Mouse (Mus musculus) liver, embryonic 16.5 days (tissue): ENCODE data around the gene Cry2. TPM values are rescaled to one million over a fixed set of nuclear protein-coding genes. Genes with fewer than 3 reads are reported as not detected.
"Not testable (repeated sequence)": the region's sequence is repeated elsewhere in the genome, so short reads cannot be mapped to it uniquely, and the experiment has no call there.

Experiments used
- ATAC-seq: fragments of 200-750 bp; cut with Nextera tagmentation; 2 replicates; pipeline ENCODE4 v1.8.0; 2017; ENCODE audit warnings: low read depth, mild to moderate bottlenecking, moderate number of reproducible peaks, moderate library complexity
- H3K27ac ChIP-seq: fragments of 300-500 bp; sonication (generic); 2 replicates; pipeline ENCODE4 v1.5.1; 2014; ENCODE audit warnings: mild to moderate bottlenecking, low read length
- H3K27me3 ChIP-seq: fragments of 300-500 bp; sonication (generic); 2 replicates; pipeline ENCODE4 v1.6.1; 2014; ENCODE audit warnings: low read depth, low read length, mixed read lengths; ENCODE audit not compliant: control insufficient read depth, insufficient read depth
- H3K36me3 ChIP-seq: fragments of 300-500 bp; sonication (generic); 2 replicates; pipeline ENCODE4 v1.6.1; 2014; ENCODE audit warnings: mild to moderate bottlenecking; ENCODE audit not compliant: control insufficient read depth, insufficient read depth
- H3K4me1 ChIP-seq: fragments of 300-500 bp; sonication (generic); 2 replicates; pipeline ENCODE4 v1.6.1; 2014; ENCODE audit warnings: low read depth, low read length, mixed read lengths; ENCODE audit not compliant: control insufficient read depth
- H3K4me2 ChIP-seq: fragments of 300-500 bp; sonication (generic); 2 replicates; pipeline ENCODE4 v1.6.1; 2014; ENCODE audit warnings: low read depth, low read length, mixed read lengths
- H3K4me3 ChIP-seq: fragments of 300-500 bp; sonication (generic); 2 replicates; pipeline ENCODE4 v1.5.1; 2014; ENCODE audit warnings: low read depth, mild to moderate bottlenecking, low read length
- H3K9ac ChIP-seq: fragments of 300-500 bp; sonication (generic); 2 replicates; pipeline ENCODE4 v1.6.1; 2014; ENCODE audit warnings: low read depth, low read length
- H3K9me3 ChIP-seq: fragments of 300-500 bp; sonication (generic); replicated peaks from 2 replicates; pipeline ENCODE4 v1.6.1; 2016; ENCODE audit warnings: low read length; ENCODE audit not compliant: control insufficient read depth
- WGBS: fragments of 180-500 bp; shearing (Covaris S2); extraction: QIAGEN DNeasy Blood & Tissue Kit; methylation state at CpG from one replicate; pipeline ENCODE4 v1.1.7; 2014; ENCODE audit not compliant: insufficient replicate concordance; 5-methylcytosine and 5-hydroxymethylcytosine counted together
- polyA plus RNA-seq: library from polyadenylated mRNA; unstranded; fragments of >200 nt; fragmentation: Nextera tagmentation; extraction: Ambion mirVana; gene quantifications from 2 replicates; pipeline ENCODE4 v1.2.1, GENCODE M21; 2015

The Cry2 gene
- polyA plus RNA-seq = 13.6 and 15.0 TPM in 2 replicates

- H3K4me3 ChIP-seq = peak within 1 kb of the TSS; percentile 82
- peak within 1 kb of the TSS; percentile 57 for H3K27ac ChIP-seq
- peak within 1 kb of the TSS; percentile 84 for H3K9ac ChIP-seq
- WGBS = under 1% methylated on average over 75 of the region's 76 CpGs
- H3K4me2 ChIP-seq = peak within 1 kb of the TSS; percentile 98
- H3K27me3 ChIP-seq = no peaks in the 10 kb centered on the region
- H3K9me3 ChIP-seq = no peaks in the 10 kb centered on the region
- peaks cover 56% of the 10 kb centered on the region for H3K4me1 ChIP-seq
- no peaks in the 10 kb centered on the region for H3K36me3 ChIP-seq
- peak; percentile 97 for ATAC-seq
Measured at GRCm38 (mm10) chr2:92433578-92434374, at the start of gene Cry2. Gene Cry2, minus strand, starts transcription at chr2:92434043.

- H3K27me3 ChIP-seq = peaks cover 15% of the 10 kb centered on the region
- no peak for ATAC-seq
- H3K4me1 ChIP-seq = peaks cover 12% of the 10 kb centered on the region
- H3K27ac ChIP-seq = peak overlapping the region; percentile 51; the same call in 1 of the 2 replicates
- 32% methylated on average over 5 of the region's 5 CpGs for WGBS
- H3K9me3 ChIP-seq = no peaks in the 10 kb centered on the region
- H3K4me2 ChIP-seq = no peak overlapping the region
- H3K9ac ChIP-seq = no peak overlapping the region
- H3K4me3 ChIP-seq = no peak overlapping the region
- H3K36me3 ChIP-seq = no peaks in the 10 kb centered on the region
Measured at GRCm38 (mm10) chr2:92483505-92483904, 49.7 kb upstream of the Cry2 start.

- Histone ChIP-seq H3K9ac (no peak overlapping the region), H3K4me3 (no peak overlapping the region), H3K36me3 (no peaks in the 10 kb centered on the region), H3K9me3 (no peaks in the 10 kb centered on the region), H3K27ac (no peak overlapping the region), H3K4me2 (no peak overlapping the region), H3K27me3 (peaks cover 15% of the 10 kb centered on the region), H3K4me1 (peaks cover 12% of the 10 kb centered on the region)
- ATAC-seq = no peak
- 31% methylated on average over 1 of the region's 1 CpGs for WGBS
Measured at GRCm38 (mm10) chr2:92482551-92482950, 48.7 kb upstream of the Cry2 start.

DNA sequence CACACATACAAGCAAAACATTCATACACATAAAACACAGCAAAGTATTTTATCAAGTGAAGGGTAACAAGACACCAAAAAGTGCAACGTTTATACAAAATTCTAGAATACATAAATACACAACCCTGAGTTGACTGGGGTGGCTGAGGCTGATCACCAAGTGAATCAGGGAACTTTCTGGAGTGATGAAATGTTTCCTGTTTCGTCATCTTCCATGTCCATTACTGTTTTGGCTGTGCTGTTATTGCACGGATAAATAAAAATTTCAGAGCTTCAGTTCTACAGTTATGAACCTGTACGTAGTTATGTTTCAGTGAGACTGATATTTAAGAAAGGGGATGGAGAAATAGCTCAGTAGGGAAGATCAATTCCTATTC lies 44.5 kb upstream of the Cry2 start:
- H3K4me1 ChIP-seq = no peaks in the 10 kb centered on the region; the same call in 1 of the 2 replicates
- no peak overlapping the region for H3K4me3 ChIP-seq
- ATAC-seq = no peak
- no peaks in the 10 kb centered on the region; the same call in 1 of the 2 replicates for H3K27me3 ChIP-seq
- 48% methylated on average over 4 of the region's 4 CpGs for WGBS
- H3K9ac ChIP-seq = no peak overlapping the region
- no peak overlapping the region for H3K4me2 ChIP-seq
- no peak overlapping the region for H3K27ac ChIP-seq
- no peaks in the 10 kb centered on the region for H3K9me3 ChIP-seq
- H3K36me3 ChIP-seq = no peaks in the 10 kb centered on the region

GRCm38 (mm10) chr2:92477672-92478312 lies 43.9 kb upstream of the Cry2 start:
- Histone ChIP-seq H3K4me2 (no peak overlapping the region), H3K4me3 (no peak overlapping the region), H3K27ac (no peak overlapping the region), H3K36me3 (no peaks in the 10 kb centered on the region), H3K9me3 (no peaks in the 10 kb centered on the region), H3K9ac (no peak overlapping the region), H3K27me3 (no peaks in the 10 kb centered on the region; the same call in 1 of the 2 replicates), H3K4me1 (no peaks in the 10 kb centered on the region; the same call in 1 of the 2 replicates)
- no peak for ATAC-seq
- WGBS = 68% methylated on average over 12 of the region's 12 CpGs

DNA sequence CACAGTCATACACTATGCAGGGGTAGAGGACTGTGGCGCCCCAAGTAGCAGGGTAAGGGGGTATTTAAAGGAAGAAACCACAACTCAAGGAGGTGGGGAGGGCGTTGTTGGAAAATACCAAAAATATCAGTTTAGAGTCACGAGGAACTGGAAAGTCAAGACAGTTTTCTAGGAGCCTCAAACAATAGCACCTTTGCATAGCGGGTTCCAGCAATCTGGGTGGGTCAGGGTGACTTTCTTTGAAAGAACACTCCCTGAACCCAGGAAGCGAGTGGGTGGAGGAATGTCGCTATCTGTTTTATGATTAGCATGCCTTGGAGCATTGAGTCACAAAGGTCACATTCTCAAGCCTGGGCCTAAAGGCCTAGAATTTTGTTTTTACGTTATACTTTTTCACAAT lies 42.7 kb upstream of the Cry2 start:
- not testable (repeated sequence) for ATAC-seq, H3K9me3 ChIP-seq, H3K4me1 ChIP-seq, H3K27me3 ChIP-seq, H3K4me3 ChIP-seq, H3K9ac ChIP-seq, H3K27ac ChIP-seq, H3K4me2 ChIP-seq, H3K36me3 ChIP-seq
- WGBS = 66% methylated on average over 7 of the region's 7 CpGs

DNA sequence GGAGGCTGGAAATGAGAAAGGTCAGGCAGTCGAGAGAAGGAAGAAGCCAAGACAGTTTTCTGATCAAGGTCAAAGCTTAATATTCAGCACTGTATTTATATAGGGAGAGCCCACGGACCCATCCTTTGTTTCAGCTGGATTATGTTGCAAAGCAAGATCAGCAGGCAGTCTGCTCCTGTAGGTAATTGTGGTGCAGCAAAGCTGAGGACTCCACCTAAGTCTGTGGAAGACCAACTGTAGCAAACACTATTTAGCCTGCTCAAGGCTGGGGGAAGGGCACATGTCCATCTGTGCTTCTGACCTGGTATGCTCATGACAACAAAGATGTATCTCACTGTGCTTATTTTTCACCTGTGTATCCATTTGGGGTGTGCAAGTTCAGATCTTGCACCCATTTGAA lies 41.9 kb upstream of the Cry2 start:
- Histone ChIP-seq H3K4me3 (no peak overlapping the region), H3K4me2 (no peak overlapping the region), H3K27ac (no peak overlapping the region), H3K36me3 (no peaks in the 10 kb centered on the region), H3K4me1 (no peaks in the 10 kb centered on the region), H3K27me3 (no peaks in the 10 kb centered on the region), H3K9me3 (no peaks in the 10 kb centered on the region), H3K9ac (no peak overlapping the region)
- no peak for ATAC-seq
- 53% methylated on average over 2 of the region's 2 CpGs for WGBS

DNA sequence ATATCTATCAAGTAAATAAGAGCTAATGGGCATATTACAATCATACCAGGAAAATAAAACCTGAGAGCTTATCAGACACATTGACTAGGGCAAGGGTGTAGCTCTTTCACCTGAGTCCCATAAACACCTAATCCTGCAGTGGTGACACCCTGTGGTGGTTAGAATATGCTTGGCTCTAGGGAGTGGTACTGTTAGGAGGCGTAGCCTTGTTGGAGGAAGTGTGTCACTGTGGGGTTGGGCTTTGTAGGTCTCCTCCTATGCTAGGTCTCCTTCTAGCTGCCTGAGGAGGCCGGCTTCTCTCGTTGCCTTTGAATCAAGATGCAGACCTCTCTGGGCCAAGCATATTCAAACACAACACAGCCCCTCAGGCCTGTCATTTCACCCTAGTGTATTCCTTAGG lies 41.1 kb upstream of the Cry2 start:
- Histone ChIP-seq H3K4me3 (no peak overlapping the region), H3K9ac (no peak overlapping the region), H3K4me2 (no peak overlapping the region), H3K27ac (no peak overlapping the region), H3K27me3 (no peaks in the 10 kb centered on the region), H3K36me3 (no peaks in the 10 kb centered on the region), H3K9me3 (no peaks in the 10 kb centered on the region), H3K4me1 (no peaks in the 10 kb centered on the region)
- no peak for ATAC-seq
- WGBS = 58% methylated on average over 3 of the region's 3 CpGs
